Mouse (Mus musculus) cortical plate, adult 2 months (tissue): ENCODE results near the gene Defb19.

Source experiments
- CTCF ChIP-seq: fragments of 200-500 bp; IDR thresholded peaks from 2 replicates; pipeline ENCODE4 v1.5.1; 2011; ENCODE audit warnings: mild to moderate bottlenecking, control low read depth, low read length; ENCODE audit not compliant: insufficient read depth; ENCODE audit errors: extremely low read depth
- POLR2A ChIP-seq: fragments of 200-500 bp; IDR thresholded peaks from 2 replicates; pipeline ENCODE4 v1.6.1; 2011; ENCODE audit warnings: mild to moderate bottlenecking, low read length, control low read depth; ENCODE audit not compliant: insufficient read depth; ENCODE audit errors: extremely low read depth

DNA sequence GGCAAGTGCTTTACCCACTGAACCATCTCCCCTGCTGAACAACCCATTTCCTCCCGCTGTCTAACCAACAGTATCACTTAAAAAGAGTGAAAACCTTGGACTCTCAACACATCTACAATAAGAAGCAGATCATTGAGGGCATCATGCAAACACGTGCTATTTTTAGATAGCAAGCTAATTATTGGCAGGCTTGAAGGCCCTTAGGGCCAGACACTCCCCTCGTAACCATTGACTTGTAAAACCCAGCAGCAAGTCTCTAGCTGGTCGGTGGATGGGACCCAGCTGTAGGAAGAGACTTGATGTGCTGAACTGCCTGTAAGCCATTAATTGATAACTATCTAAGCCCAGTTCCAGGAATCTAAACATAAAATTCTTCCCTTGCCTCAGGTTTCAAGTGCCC lies 36.6 kb downstream of the Defb19 start:
- TF ChIP-seq CTCF = no peak
- no peak for TF ChIP-seq POLR2A
